Mouse (Mus musculus) thymus, adult 2 months (tissue): ENCODE results near the gene Myo18b.

Experiments used
- CTCF ChIP-seq: fragments of 200-500 bp; IDR thresholded peaks from 2 replicates; pipeline ENCODE4 v1.5.1; 2012; ENCODE audit warnings: mild to moderate bottlenecking, control low read depth, low read length, moderate library complexity, borderline replicate concordance; ENCODE audit not compliant: control insufficient read depth, poor library complexity, insufficient read depth; ENCODE audit errors: extremely low read depth
- POLR2A ChIP-seq: fragments of 200-500 bp; IDR thresholded peaks from 2 replicates; pipeline ENCODE4 v1.6.1; 2012; ENCODE audit warnings: mild to moderate bottlenecking, low read length, control low read depth, moderate library complexity; ENCODE audit not compliant: control insufficient read depth, poor library complexity, insufficient read depth; ENCODE audit errors: extremely low read depth

DNA sequence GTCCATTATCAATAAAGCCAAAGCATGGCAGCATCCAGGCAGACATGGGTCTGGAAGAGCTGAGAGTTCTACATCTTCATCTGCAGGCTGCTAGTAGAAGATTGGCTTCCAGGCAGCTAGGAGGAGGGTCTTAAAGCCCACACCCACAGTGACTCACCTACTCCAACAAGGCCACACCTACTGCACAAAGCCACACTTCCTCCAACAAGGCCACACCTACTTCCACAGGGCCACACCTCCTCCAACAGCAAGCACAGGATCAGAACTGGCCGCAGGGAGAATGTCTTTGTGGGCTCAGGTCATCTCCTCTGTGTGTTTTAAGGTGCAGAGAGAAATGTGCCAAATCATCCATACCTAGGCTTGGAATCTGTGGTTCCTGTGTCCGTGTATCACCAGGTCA is 224.2 kb downstream of the Myo18b start:
- TF ChIP-seq CTCF: no peak
- no peak for TF ChIP-seq POLR2A
